Mouse (Mus musculus) cerebellum, postnatal 25 days (tissue): Measurements from ENCODE around the gene Btbd35f19.
"Not testable (repeated sequence)": the region's sequence is repeated elsewhere in the genome, so short reads cannot be mapped to it uniquely, and the experiment has no call there.

ENCODE experiments used
- DNase-seq, 2 experiments: peaks; one replicate each; pipeline ENCODE4 v3.0.0; 2021; ENCODE audit warnings: mixed read lengths in 2 of 2

Gene Btbd35f19

GRCm38 (mm10) chrX:31383818-31384217 lies at the start of gene Btbd35f19:
Btbd35f19 (minus strand) TSS chrX:31383918.
- not testable (repeated sequence) for DNase-seq

- DNase-seq = peak in 1 of 2 experiments; percentile 1
These were observed 41.8 kb downstream of the Btbd35f19 start for GRCm38 (mm10) chrX:31341924-31342323.

GRCm38 (mm10) chrX:31336154-31336553 lies 47.6 kb downstream of the Btbd35f19 start, which contains the start of gene Btbd35f26:
Btbd35f26 (plus strand) TSS chrX:31336454.
- DNase-seq = not testable (repeated sequence)
